Mouse (Mus musculus) frontal cortex, adult (tissue): ENCODE results near the gene Rnf141.
A peak's percentile ranks its signal among the peaks of the same experiment; 100 is the strongest.

Source experiments
- ATAC-seq: cut with Nextera tagmentation; 2 replicates; pipeline ENCODE4 v1.9.2; 2017; ENCODE audit warnings: mild to moderate bottlenecking, moderate library complexity, mixed read lengths; ENCODE audit not compliant: low TSS enrichment

The Rnf141 gene

GRCm38 (mm10) chr7:110833024-110833423 lies 11.2 kb downstream of the Rnf141 start:
- no peak for ATAC-seq

DNA sequence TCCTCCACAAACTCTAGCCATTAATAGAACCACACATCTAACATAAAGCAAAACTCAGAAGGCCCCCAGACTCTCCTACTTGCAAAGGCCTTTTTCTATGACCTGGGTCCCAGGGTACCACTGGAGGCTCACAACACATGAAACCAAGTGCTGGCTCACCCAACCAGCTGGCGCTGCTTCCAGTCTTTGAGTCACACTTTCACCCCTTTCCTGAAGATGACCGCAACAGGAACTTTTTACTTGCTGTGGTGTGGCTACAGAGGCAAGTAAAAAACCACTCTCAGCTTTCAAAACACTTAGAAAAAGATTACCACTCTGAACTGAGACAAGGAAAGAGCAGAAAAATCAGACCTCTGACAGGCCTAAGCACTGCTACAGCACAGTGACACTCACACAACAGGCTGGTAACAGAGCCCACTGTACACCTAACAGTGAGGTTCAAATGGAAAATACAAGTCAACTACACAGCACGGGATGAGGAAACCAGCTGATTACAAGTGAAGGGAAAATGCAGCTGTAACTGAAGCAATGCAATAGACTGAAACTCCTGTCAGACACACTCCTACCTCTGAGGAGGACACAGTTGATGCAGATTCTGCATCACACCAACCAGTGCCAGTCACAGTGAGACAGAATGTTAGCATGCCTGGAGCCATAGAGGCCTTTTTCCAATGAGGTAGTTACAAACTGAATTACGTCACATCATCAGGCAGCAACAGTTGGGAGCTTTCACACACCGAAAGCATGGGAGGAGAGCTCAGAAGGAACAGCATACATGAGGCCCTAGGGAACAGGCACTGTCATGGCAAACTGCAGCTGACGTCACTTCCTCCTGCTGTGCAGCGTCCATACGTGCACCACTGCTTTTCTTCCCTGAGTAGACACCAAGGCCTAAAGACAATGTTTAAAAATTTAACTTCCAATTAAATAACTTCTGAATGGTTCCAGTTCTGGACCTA lies 20.0 kb downstream of the Rnf141 start:
- no peak for ATAC-seq

GRCm38 (mm10) chr7:110823593-110823992 lies 20.7 kb downstream of the Rnf141 start:
- ATAC-seq: no peak

- no peak for ATAC-seq
Observed at GRCm38 (mm10) chr7:110823076-110823475, 21.2 kb downstream of the Rnf141 start.

DNA sequence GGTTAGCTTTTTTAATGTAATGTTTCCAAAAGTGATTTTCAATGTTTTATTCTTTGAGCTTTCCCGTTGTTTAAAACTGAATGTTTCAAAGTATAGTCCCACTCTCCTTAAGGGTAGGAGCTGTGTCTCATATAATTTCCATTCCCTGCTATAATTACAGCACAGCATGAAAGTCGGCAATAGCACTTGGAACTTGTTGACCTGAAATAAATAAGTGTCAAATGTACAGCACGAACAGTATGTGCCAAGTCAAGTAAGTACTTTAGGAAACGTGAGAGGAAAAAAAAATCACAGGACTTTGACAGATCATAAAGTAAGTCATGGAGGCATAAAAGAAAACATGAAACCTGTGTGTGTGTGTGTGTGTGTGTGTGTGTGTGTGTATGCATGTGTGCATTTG lies 22.2 kb downstream of the Rnf141 start:
- peak; percentile 25; the same call in 1 of the 2 replicates for ATAC-seq

- peak; percentile 81 for ATAC-seq
Observed at GRCm38 (mm10) chr7:110821653-110822052, 22.6 kb downstream of the Rnf141 start.

DNA sequence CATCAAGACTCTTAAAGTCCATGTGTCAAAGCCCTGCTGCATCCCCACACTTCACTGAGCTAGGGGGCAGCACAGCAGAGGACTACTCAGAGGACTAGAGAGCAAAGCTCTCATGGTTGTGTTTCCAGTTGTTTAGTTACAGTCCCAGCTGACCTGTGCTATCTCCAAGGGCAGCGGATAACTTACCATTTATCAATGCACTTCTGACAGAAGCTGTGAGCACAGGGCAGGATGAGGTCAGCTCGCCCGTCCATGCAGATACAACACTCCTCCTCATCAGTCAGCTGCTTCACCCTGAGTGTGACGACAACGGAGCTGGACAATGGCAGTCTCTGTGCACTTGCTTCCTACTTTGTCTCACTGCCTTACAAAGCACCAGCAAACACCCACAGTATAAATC lies 23.2 kb downstream of the Rnf141 start:
- ATAC-seq: peak; percentile 82

DNA sequence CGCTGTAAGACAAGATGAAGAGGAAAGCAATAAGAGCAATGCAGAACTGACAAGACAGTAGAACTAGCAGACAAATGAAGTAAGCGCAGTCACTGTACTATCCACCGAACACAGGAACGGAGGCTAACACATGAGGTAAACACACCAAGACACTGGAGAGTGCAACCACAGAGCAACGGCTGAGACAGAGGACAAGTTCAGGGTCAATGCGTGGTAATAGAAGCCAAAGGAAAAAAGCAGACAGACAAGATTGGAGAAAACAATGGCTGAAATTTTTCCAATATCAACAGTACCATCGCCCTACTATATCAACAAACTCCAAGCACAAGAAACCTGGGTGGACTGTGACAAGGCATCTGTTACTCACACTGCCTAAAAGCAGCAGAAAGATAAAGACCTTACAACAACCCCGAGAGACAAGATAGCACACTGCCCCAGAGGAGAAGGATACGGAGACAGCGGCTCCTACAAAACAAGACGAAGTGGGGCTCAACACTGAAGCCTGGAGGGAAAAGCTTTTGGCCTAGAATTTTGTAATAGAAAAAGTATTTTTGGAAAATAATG lies 25.4 kb downstream of the Rnf141 start:
- no peak for ATAC-seq

GRCm38 (mm10) chr7:110818206-110818605 lies 26.1 kb downstream of the Rnf141 start:
- no peak for ATAC-seq

DNA sequence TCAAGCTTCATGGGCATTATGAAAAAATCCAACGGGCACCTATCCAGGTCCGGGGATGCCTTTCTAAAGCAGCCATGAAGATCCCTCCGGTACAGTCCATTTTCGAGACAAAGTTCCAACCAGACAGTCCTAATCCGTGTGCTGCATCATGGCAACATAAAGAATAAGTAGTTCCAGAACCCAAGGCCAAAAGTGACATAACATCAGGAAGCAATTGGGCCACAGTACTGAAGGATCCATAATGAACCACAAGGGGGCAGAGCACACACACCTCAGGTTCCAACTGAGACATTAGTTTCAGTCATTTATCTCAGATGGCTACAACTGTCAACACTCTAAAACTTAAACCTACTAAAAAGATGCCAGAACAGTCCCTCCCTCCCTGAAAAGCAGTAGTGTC lies 28.2 kb downstream of the Rnf141 start:
- ATAC-seq: peak; percentile 68

GRCm38 (mm10) chr7:110813983-110814382 lies 30.3 kb downstream of the Rnf141 start:
- ATAC-seq: no peak

- peak; percentile 26; the same call in 1 of the 2 replicates for ATAC-seq
Observed at GRCm38 (mm10) chr7:110811529-110811928, 32.7 kb downstream of the Rnf141 start.

- no peak for ATAC-seq
Observed at GRCm38 (mm10) chr7:110810995-110811394, 33.3 kb downstream of the Rnf141 start.

DNA sequence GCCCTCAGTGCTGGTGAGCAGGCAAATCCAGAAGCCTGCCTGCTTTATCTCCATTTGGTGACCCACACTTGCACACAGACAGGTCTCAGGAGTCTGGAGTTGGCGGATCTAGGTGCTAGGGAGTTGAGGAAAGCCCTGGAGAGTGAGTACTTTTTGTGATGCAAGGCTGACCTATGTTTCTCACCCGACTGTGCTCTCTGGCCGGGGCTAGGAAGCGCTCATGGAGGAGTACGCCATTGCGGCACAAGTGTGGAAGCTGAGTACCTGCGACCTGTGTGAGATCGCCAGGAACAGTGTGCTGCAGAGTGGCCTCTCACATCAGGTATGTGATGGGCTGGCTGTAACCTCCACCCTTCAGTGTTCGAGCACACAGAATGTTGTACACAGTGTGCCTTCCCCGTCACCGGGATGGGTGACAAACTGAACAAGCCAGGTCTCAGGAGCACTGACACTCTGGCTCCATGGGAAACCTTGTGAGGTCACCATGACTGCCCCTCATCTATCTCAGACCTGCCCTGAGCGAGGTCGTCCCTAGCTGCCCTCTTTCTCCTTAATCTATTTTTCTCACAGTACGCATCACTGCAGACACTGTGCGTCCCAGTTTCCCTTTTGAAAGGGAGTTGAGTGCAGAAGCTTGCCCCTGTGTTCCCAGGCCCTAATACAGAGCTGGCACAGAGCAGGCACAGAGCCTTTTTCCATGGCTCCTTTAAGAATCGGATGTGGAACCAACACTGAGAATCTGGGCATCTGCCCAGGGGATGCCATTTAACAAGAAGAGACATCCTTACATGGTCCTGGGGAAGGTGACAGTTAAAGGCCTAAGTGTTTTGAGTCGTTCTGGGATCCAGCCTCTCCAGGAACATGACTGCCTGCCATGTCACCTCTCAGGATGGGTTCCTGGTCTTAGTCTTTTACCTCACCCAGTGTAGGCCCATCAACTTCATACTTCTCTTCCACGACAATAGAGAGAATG lies 34.4 kb downstream of the Rnf141 start:
- peak; percentile 41; the same call in 1 of the 2 replicates for ATAC-seq

GRCm38 (mm10) chr7:110808962-110809361 lies 35.3 kb downstream of the Rnf141 start:
- peak; percentile 20; the same call in 1 of the 2 replicates for ATAC-seq

- ATAC-seq: no peak
Observed at GRCm38 (mm10) chr7:110807460-110808030, 36.7 kb downstream of the Rnf141 start.

GRCm38 (mm10) chr7:110804266-110804665 lies 40.0 kb downstream of the Rnf141 start:
- ATAC-seq: peak; percentile 22; the same call in 1 of the 2 replicates

- ATAC-seq: no peak
Observed at GRCm38 (mm10) chr7:110803131-110803530, 41.1 kb downstream of the Rnf141 start.

DNA sequence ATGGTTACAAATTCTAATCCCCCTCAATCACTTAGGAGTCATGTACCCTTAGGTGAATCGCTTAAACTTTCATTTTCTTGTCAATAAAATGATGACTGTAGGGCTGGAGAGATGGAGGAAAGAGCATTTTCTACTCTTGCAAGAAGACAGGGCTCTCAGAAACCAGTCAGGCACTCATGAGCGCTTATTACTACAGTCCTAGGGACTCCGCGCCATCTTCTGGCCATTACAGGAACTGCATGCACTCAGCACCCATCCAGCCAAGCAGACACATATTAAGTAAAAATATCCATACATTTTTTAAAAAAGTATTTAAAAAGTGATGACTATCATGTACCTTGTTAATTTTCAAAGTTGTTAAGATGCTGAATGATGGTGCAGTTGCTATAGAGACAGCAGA lies 43.2 kb downstream of the Rnf141 start:
- ATAC-seq: peak; percentile 56

GRCm38 (mm10) chr7:110797722-110798409 lies 46.4 kb downstream of the Rnf141 start:
- peak; percentile 58; the same call in 1 of the 2 replicates for ATAC-seq
